Mouse (Mus musculus) liver (tissue): ENCODE data around the gene Nr6a1.

Source experiments
- DNase-seq: peaks from one replicate; pipeline ENCODE4 v3.0.0-alpha.2; 2020; ENCODE audit warnings: mixed read lengths

Gene Nr6a1

DNA sequence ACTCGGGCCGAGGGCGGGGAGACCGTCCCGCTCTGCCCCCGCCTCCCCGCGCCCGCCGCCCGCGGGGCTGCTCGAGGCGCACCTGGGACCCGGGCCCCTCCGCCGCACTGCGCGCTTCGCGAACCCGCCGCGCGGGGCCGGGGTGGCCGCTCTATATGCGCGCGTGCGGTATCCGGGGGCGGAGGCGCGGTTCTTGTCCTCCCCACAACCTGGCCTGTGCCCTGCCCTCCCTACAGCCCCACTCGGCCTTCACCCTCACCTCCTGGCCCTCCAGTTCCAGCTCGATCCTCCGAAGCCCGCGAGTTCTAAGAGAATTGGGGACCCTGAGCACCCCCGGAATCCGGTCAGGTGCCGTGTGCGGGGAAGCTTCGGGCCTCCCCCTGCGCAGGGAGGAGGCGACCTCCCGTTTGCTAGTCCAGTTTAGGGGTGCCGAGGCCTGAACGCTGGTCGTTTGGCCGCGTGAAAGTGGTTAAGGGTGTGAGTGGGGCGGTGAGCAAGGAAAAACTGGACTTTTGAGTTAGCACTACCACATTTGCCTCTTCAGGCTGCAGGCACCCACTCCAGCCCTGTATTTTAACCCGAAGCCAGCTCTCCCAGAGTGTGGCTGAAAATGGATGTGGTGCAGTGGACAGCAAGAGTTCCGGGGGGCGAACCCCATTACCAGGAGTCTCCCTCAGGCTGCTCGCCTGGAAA is 215.3 kb downstream of the Nr6a1 start:
- DNase-seq, result no peak

DNA sequence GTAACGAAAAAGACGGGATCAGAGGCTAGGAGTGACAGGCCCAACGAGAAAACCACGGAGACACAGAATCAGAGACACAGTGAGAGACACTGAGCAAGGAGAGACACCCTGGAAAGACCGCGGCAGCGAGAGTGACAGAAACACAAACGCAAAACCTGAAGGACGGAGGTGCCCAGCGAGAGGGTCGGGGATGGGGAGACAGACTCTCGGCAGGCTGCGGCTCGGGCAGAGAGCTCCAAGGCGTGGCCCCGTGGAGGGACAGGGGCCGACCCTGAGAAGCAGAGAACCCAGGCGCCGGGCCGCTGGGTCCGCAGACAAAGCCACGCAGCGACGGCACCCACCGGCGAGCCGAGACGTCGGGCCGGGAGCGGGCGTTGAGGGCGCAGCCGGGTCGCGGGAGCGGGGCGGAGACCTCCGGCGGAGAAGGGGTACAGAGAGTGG is 216.0 kb downstream of the Nr6a1 start:
- DNase-seq, result no peak

DNA sequence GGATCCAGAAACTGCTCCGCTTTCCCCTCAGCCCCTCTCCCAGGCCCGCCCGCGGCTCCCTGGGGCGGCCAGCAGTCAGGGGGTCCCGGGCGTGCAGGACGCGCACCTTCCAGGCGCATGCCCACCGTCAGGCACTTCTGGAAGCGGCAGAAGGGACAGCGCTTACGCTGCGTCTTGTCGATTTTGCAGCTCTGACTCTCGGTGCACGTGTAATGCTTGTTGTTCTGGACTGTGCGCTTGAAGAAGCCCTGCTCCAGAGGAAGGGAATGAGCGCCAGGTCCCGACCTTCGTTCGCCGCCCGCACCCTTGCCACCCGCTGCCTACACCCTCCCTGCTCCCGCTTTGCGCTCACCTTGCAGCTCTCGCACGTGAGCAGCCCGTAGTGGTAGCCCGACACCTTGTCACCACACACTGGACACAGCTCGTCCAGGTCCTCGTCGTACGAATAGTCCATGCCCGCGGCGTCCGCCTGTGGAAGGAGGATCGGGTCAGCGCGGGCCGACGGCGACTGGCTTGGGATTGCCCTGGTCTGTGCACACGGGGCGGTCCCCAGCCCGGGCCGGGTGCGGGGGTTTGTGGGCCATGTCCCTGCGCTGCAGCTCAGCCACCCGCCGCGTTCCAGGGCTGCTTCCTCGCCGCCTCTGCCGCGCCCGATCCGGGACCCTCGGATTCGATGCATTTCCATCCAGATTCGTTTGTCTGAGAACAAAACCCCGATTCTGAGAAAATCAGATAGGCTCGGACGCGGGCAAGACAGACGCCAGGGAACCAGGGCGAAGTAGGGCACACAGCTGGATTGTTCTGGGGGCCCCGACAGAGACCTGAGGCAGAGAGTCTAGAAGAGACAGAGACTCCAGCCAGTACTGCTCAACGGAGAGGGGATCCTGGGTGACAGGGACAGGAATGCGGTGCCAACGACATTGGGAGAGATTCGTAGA is 216.9 kb downstream of the Nr6a1 start:
- no peak for DNase-seq

DNA sequence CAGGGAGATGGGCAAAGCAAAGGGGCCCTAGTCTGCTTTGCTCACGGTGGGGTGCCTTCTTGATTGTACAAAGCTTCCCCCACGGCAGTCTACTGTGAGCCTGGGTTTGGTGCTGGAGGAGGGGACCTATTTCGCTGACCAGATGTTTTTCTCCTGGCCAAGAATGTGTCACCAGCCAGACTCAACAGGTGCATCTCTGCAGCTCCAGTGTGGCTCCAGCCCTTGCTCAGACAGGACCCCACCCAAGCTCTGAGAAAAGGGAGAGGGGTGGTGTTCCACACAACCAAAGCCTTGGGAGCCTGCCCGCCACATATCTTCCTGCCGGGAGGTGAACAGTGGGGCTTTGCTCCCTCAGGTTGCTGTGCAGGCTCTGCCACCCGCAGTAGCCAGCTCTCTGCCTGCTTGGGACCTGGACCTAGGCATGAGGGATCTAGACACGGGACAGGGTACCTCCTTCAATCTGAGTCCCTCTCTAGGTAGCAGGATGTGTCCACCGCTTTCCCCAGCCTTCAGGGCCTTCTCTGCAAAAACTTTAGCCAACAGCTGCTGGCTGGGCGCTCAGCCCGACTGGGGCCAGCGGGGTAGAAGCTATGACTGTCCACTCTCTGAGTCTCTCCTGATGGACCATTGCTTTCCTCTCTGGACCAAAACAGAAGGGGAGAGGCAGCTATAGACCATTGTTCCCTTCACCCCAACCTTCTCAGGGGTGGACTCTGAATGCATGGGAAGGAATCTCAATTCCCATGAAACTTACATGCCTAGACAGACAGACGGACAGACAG is 218.4 kb downstream of the Nr6a1 start:
- DNase-seq, result no peak

DNA sequence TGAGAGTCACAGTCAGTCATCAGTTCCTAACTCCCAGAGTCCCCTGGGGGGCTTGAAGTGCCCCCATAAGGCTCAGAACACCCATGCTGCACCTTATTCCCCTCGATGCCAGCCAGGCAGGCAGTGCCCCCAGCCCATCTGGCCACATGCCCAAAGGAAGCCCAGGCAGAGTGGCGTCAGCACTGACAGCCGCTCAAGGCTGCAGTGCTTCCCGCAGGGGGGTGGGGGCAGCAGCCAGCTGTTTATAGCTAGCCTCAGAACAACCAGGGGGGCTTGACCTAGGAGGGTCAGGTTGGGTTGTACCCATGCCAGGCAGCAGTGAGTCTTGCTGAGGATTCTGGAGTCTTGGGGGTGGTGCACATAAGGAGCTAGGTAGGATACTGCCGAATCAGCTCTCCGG is 220.8 kb downstream of the Nr6a1 start:
- no peak for DNase-seq

DNA sequence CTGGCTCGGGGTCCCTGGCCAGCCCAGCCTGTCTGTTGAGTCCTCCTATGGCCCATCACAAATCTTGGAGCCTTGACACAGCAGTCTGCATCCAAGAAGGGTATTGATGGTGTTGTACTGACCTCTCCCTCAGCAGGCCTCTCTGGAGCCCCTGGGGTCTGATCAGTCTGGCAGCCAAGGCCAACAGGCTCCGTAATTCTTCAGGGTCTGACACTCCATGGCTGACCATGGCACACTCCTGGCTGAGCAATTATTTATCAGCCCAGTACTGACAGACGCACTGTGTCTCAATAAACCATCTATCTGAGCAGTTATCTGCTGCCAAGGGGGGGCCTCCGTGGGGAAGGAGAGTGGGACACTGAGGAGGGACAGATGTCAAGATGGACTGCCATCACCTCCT is 222.5 kb downstream of the Nr6a1 start:
- DNase-seq, result no peak

DNA sequence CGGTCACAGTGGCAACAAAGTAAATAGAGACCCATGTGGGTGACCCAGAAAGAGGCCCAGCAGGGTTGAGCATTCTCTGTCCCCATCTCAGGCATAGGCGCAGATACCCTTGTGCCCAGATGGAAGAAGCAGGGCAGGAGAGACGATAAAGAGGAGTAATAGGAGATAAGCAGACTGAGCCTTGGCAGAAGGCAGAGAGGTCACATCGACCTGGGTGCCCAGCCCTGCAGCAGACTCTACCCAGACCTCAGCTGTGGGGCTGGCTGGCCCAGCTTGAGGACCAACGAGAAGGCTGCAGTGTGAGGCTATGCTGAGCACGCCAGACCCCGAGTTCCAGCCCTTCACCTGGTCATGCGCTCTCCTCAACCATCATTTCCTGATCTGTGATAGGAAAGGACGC is 223.2 kb downstream of the Nr6a1 start:
- no peak for DNase-seq

DNA sequence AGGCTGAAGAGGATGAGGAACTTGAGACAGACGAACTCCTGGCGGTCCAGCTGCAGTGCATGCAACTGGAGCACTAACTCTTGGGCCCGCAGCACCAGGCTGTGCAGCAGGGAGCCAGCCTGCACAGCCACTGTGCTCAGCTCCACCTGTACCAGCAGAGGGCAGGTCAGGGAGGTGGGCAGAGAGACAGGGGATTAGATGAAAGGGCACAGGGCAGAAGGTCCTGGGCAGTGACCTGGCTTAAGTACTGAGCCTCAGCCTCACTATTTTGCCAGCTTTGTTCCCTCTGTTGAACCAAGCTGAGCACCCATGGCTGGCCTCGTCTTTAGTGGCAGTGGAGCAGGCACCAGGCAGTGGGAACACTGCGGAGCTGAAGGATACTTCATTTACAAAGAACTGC is 227.3 kb downstream of the Nr6a1 start:
- DNase-seq, result no peak

DNA sequence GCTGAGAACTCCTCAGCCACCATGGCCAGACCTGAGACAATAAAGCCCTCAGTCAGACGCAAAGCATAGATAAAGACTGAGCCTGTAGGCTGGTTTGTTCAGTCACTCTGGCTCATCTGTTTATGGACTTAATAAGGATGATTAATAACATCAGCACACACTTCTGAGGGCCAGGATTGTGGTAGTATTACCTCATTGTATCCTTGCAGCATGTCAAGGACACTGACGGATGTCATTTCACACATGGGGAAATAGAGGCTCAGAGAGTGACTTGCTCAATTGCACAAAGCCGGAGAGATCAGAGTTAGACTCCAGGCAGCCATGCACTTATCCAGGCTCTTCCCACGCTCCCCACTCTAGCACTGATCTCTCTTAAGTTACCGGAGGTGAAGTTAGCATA is 228.9 kb downstream of the Nr6a1 start:
- DNase-seq, result no peak

DNA sequence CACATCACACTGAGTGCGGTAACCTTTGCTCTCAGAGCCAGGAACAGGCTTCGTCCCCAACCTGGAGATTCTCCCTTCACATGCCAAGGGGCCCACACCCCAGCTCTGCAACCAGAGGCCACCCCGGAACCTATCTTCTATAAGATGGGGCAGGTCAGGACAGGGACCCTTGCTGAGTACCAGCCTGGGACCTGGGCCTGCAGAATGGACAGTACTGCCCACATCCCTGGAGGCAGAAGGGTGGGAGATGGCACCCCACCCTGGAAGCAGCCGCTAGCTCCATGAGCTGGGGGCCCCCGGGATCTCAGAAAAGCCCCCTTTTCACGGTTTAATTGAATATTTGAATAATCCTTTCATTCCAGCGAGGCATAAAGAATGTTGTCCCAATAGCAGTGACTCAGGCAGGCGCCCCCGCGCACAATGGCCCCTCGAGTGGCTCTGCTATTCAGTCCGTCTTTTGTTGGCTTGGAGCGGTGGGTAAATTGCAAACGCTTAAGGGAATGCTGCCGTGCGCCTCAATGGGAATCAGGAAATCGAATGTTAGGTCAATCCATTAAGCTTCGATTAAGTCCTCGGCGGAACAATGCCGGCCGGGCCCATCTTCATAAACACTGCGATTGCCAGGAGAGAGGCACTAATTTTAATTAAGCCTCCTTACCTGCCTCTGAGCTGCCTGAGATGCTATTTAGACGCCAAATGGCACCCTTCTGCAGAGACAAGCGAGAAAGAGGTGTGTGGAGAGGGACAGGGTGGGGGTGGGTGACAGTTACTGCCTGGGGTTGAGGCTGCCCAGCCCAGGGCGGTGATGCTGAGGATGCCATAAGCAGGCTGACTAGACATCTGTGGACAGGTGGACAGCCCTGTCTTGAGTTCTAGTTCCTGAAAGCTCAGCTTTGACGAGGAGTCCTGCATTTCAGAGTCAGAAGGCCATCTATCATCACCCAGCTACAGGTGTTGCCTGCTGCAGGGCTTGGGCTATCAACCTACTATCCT is 230.1 kb downstream of the Nr6a1 start:
- DNase-seq, result no peak

DNA sequence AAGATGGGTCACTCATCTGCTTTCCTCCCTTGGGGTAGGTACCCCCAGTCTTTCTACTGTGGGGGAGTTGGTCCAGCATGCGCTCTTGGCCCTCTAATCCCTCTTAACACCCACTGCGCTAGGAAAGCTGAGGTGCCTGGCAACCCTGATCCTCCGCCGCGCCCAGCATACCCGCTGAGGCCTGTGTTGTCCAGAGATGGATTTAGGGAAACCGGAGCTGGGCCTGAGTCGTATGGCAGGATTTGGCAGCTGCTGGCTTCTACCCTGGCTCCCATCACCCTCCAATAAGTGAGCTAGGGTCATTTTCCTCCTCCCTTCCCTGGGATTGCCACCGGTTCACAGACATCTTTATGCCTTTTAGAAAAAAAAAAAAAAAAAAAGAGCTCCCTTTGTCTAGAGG is 231.7 kb downstream of the Nr6a1 start:
- DNase-seq, result no peak

DNA sequence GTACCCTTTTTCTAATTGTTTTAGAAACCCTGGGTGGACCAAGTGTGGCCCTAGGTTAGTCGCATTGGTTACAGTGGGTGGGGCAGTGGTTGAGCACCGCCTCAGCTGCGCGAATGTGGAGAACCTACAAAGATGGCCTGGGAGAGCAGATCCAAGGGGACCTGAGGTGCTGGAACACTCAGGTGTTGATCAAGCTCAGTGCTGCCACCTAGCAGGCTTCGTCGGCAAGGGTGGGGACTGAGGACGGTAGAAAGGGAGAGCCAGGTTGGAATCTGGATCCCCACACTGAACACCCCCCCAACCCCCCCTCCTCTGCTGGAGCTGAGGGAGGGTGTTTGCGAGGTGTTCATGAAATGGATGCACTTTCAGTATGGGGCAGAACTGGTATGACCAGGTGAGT is 235.9 kb downstream of the Nr6a1 start:
- peak; percentile 61 for DNase-seq

DNA sequence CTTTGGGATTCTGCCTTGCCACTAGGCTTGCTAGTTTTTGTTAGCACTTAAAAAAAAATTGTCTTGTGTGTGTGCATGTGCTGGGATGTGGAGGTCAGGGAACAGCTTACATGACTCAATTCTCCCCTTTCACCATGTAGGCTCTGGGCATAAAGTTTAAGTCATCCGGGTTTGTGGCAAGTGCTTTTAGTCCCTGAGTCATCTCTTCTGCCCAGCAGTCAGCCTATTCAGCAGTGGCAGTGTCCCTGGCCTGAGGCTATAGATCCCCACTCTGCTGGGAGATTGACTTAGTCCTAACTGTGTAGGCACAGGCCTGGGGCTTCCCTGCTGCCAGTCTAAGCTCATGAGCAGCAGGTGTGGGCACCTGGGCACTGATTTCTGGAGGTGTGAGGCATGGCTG is 237.6 kb downstream of the Nr6a1 start:
- no peak for DNase-seq

DNA sequence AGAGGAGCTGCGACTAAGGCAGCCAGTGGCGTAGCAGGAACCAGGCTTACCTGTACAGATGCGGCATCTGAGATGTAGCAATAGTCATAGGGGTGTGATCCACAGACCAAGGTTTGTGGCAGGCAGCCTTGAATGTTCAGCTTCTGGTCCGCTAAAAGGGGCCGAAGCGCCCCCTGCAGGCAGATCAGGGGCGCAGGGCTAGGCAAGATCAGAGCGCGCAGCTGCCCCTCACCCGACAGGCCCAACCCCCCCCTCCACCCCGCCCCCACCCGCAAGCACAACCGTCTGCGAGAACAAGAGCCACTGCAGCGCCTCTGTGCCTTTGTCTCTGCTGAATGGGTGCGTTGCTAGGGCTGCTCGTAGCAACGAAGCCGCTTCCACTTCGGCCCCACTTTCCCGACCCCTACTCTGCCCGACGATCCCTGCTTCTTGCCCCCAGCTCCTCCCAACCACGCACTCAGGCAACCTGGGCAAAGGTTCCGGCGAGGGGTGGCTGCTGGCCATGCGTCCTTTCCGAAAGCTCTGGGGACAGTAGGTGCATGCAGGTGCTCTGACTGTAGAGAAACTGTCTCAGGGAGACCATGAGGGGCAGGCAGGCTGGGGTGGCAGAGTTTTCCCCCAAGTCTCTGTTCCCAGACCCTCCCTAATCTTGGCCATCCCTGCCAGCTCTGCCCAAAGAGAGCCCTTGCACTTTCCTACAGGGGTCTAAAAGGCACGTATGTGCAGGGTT is 238.5 kb downstream of the Nr6a1 start:
- peak; percentile 56 for DNase-seq

DNA sequence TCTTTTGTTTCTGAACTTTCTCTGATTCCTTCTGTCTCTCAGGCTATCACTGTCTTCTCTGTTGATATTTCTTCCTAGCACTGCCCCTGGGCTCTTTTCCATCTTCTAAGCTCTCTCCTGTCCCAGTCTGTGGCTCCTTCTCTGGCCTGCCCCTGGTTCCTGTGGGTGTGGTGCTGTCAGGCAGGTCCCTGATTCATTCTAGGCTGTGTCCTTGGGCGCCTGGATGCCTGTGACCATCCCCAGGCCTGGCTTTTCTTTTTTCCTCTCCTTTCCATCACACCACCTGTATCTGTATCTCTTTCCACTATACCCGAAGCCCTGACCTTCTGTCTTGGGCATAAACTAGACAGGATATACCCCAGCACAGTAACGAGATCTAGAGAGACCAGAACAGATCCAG is 241.7 kb downstream of the Nr6a1 start:
- DNase-seq, result no peak

DNA sequence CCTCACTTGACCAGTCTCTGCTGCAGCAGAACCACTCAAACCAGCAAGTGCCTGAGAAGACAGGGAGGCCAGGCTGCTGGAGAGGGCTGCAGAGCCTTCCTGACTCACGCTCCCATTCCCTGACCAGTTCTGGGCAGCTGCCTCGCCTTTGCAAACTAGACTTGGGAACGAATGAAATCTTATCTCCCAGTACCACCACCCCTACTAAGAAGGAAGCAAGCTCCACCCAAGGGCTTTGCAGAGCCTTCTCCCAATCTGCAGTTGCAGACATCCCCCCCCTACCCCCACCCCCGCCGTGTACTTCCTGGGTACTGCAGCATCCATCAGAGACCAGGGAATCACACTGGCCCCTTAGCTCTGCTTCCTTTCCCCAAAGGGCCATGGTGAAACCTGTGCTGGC is 244.4 kb downstream of the Nr6a1 start:
- peak; percentile 44 for DNase-seq

DNA sequence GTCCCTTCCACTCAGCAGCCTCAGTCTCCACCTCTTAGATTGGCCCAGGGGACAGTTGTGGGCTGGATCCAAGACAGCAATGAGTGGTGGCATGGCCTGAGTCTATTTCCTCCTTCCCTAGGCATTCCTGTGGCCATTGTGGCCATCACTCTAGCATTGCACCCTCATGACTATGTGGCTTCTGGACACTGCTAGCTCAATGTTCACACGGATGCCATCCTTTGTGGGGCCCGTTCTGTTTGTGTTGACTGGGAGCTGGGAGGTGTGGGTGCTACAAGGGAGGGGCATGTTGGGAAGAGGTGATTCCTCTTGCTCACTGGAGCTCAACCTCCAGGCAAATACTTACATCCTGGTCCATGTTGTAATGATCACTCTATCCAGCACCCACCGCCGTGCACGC is 245.3 kb downstream of the Nr6a1 start:
- DNase-seq, result no peak

DNA sequence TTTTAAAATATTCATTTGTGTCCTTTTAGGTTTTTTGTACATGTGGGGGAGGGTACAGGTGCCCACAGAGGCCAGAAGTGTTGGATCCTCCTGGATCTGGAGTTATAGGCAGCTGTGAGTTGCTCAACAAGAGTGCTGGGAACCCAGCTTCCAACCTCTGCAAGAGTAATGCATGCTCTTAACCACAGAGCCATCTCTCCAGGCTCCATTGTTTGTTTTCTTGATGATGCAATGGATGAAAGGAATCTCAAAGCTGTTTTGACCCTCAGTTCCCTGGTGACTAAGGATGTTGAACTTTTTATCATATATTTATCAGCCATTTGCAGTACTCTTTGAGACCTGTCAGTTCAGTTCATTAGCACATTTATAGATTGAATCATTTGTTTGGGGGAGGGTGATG is 248.5 kb downstream of the Nr6a1 start:
- no peak for DNase-seq

DNA sequence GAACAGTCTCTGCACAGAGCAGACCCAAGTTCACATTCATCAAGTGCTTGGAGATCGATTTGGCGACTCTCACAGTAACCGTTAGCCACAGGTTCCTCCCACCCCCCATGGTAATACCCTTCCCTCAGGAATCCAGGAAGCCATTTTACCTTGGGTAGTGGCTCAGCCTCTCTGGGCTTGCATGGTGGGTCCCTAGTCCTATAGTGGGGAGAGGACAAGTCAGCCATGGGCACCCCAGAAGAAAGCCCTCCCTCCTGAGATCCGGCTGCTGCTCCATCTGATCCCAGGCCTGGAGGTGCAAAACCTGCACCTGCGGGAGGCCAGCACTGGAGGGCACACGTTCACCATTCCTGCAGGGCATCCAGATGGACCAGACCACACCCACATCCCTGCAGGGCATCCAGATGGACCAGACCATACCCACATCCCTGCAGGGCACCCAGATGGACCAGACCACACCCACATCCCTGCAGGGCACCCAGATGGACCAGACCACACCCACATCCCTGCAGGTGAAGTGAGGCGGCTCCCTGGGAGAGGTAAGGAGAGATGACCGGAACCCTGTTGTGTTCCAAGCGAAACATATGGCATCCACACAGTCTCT is 252.0 kb downstream of the Nr6a1 start:
- no peak for DNase-seq
